Mouse (Mus musculus): Measurements from ENCODE around the gene Txlna. TPM values are rescaled to one million over a fixed set of nuclear protein-coding genes. Genes with fewer than 3 reads are reported as not detected.

Gene Txlna
- total and polyA plus RNA-seq, 3 experiments, result 51.8 to 64.7 (median 52.2) TPM

GRCm38 (mm10) chr4:129630944-129631343, 9.9 kb downstream of the Txlna start:
- TF ChIP-seq ZMIZ1 (IDR thresholded peaks at IDR 0.05; ENCODE audit: low read depth, low read length) (no peak), KAT2A (IDR thresholded peaks at IDR 0.05; ENCODE audit: insufficient replicate concordance, low read length) (no peak), USF1 (IDR thresholded peaks at IDR 0.05; ENCODE audit: low read depth, low read length) (no peak), MAFK (IDR thresholded peaks at IDR 0.05; ENCODE audit: insufficient replicate concordance, low read length) (no peak), POLR2AphosphoS2 (IDR thresholded peaks at IDR 0.05; ENCODE audit: low read depth, low read length) (no peak), GABPA (IDR thresholded peaks at IDR 0.05; ENCODE audit: insufficient replicate concordance, low read depth, low read length) (no peak), SIN3A (IDR thresholded peaks at IDR 0.05; ENCODE audit: low read length) (no peak), RCOR1 (conservative IDR thresholded peaks at IDR 0.05; ENCODE audit: low read depth, low read length) (no peak), ZC3H11A (IDR thresholded peaks at IDR 0.05; ENCODE audit: low read depth, low read length) (no peak), BHLHE40 (IDR thresholded peaks at IDR 0.05; ENCODE audit: low read depth, low read length) (no peak)
- Histone ChIP-seq H3K79me2 (replicated peaks; ENCODE audit: control insufficient read depth, extremely low read depth, insufficient read depth, poor library complexity, severe bottlenecking) (no peaks in the 10 kb centered on the region; the same call in 1 of the 2 replicates), H3K9ac (ENCODE audit: insufficient read depth, low read depth) (no peak overlapping the region), H3K27ac (ENCODE audit: insufficient read depth, low read depth) (no peak overlapping the region), H3K4me3 (replicated peaks in 1 of 3; ENCODE audit: low read depth in 2 of 3, low read length in 2 of 3, poor library complexity in 1 of 3) (no peak overlapping the region), H3K27me3 (replicated peaks) (no peaks in the 10 kb centered on the region), H3K4me1 (ENCODE audit: control insufficient read depth in 1 of 2, insufficient read depth in 2 of 2) (peaks cover 0 to 8% of the 10 kb centered on the region in 2 experiments; a peak in 1 of 4 replicates), H3K4me2 (ENCODE audit: insufficient read depth, low read depth, poor library complexity, severe bottlenecking) (no peak overlapping the region), H3K9me3 (replicated peaks; ENCODE audit: low read length) (no peaks in the 10 kb centered on the region), H3K36me3 (replicated peaks in 1 of 2; ENCODE audit: control insufficient read depth in 1 of 2, insufficient read depth in 1 of 2, low read length in 1 of 2) (peaks cover 82 to 97% of the 10 kb centered on the region in 2 experiments)
- DNase-seq (ENCODE audit: extremely low read depth), result no peak
- dilution Hi-C loops (cut with MboI; ENCODE audit: extremely low pct_ligation_motif_present, extremely low pct_unique_long_range_greater_than_20kb, low sequenced_read_pairs) (no loop called here), in situ Hi-C loops (cut with MboI; ENCODE audit: low pct_ligation_motif_present, low pct_unique_long_range_greater_than_20kb, low sequenced_read_pairs) (no loop called here)

- Histone ChIP-seq H3K79me2 (replicated peaks; ENCODE audit: control insufficient read depth, extremely low read depth, insufficient read depth, poor library complexity, severe bottlenecking) (no peaks in the 10 kb centered on the region), H3K9me3 (replicated peaks; ENCODE audit: low read length) (no peaks in the 10 kb centered on the region), H3K4me2 (ENCODE audit: insufficient read depth, low read depth, poor library complexity, severe bottlenecking) (no peak overlapping the region), H3K27me3 (replicated peaks) (no peaks in the 10 kb centered on the region), H3K27ac (ENCODE audit: insufficient read depth, low read depth) (no peak overlapping the region), H3K36me3 (replicated peaks in 1 of 2; ENCODE audit: control insufficient read depth in 1 of 2, insufficient read depth in 1 of 2, low read length in 1 of 2) (peaks cover 49 to 67% of the 10 kb centered on the region in 2 experiments), H3K4me3 (replicated peaks in 1 of 3; ENCODE audit: low read depth in 2 of 3, low read length in 2 of 3, poor library complexity in 1 of 3) (no peak overlapping the region), H3K9ac (ENCODE audit: insufficient read depth, low read depth) (no peak overlapping the region), H3K4me1 (ENCODE audit: control insufficient read depth in 1 of 2, insufficient read depth in 2 of 2) (peaks cover 8 to 49% of the 10 kb centered on the region in 2 experiments)
- no peak for DNase-seq (ENCODE audit: extremely low read depth)
- in situ Hi-C loops (cut with MboI; ENCODE audit: low pct_ligation_motif_present, low pct_unique_long_range_greater_than_20kb, low sequenced_read_pairs), result no loop called here
- TF ChIP-seq TCF12 (IDR thresholded peaks at IDR 0.05; ENCODE audit: low read depth, low read length) (no peak), POLR2AphosphoS2 (IDR thresholded peaks at IDR 0.05; ENCODE audit: low read depth, low read length) (no peak), IRF4 (IDR thresholded peaks at IDR 0.05; ENCODE audit: low read depth, low read length) (no peak), MAX (IDR thresholded peaks at IDR 0.05; ENCODE audit: low read length) (no peak), ETS1 (conservative IDR thresholded peaks at IDR 0.05; ENCODE audit: low read depth, low read length) (no peak), CHD1 (IDR thresholded peaks at IDR 0.05; ENCODE audit: low read depth, low read length) (no peak), RCOR1 (conservative IDR thresholded peaks at IDR 0.05; ENCODE audit: low read depth, low read length) (no peak), ZKSCAN1 (IDR thresholded peaks at IDR 0.05; ENCODE audit: borderline replicate concordance, low read depth, low read length) (no peak), GABPA (IDR thresholded peaks at IDR 0.05; ENCODE audit: insufficient replicate concordance, low read depth, low read length) (no peak), EP300 (IDR thresholded peaks at IDR 0.05; ENCODE audit: low read length) (no peak)
- dilution Hi-C loops (cut with MboI; ENCODE audit: extremely low pct_ligation_motif_present, extremely low pct_unique_long_range_greater_than_20kb, low sequenced_read_pairs), result no loop called here
These were observed 14.8 kb downstream of the Txlna start for GRCm38 (mm10) chr4:129626035-129626434.

Data from CH12.LX (cell line).